Mouse (Mus musculus): Measurements from ENCODE around the gene Ralgapa2.

DNA sequence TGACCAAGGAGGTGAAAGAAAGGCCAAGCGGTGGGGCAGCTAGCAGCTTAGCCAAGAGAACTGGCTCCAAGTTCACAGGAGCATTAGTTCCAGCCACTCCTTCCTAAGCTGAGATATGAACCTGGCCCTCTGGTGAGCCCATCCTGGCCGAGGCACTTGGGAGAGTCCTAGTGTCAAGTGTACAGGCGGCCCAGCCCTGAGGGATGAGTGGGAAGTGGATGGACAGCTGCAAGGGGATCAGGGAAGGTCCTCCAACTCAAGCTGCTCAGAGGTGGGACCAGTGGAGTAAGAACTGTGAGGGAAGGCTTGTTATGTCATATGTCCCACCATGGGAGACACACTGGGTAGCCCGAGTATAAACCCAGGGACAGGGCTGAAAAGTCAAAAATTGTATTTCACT, 56.1 kb downstream of the Ralgapa2 start:
- TF ChIP-seq POLR2A (IDR thresholded peaks at IDR 0.05; ENCODE audit: low read depth, low read length) (no peak), GABPA (IDR thresholded peaks at IDR 0.05; ENCODE audit: insufficient replicate concordance, low read depth, low read length) (no peak), MAX (IDR thresholded peaks at IDR 0.05; ENCODE audit: low read length) (no peak), CTCF (conservative IDR thresholded peaks at IDR 0.05 in 1 of 2, IDR thresholded peaks at IDR 0.05 in 1 of 2; ENCODE audit: low read depth in 2 of 2, low read length in 2 of 2) (no peak)
